Mouse (Mus musculus) macrophage (primary cell): Measurements from ENCODE around the gene Tprn. TPM values are rescaled to one million over a fixed set of nuclear protein-coding genes. Genes with fewer than 3 reads are reported as not detected.
"Not testable (repeated sequence)": the region's sequence is repeated elsewhere in the genome, so short reads cannot be mapped to it uniquely, and the experiment has no call there.

Experiments
- H3K27ac ChIP-seq: fragments of 350-480 bp; formaldehyde crosslinking; 2 replicates; pipeline ENCODE4 v1.9.0; 2021
- H3K36me3 ChIP-seq: fragments of 350-480 bp; formaldehyde crosslinking; 2 replicates; pipeline ENCODE4 v1.9.0; 2021; ENCODE audit errors: inconsistent target
- H3K4me3 ChIP-seq: fragments of 350-480 bp; formaldehyde crosslinking; 2 replicates; pipeline ENCODE4 v1.9.0; 2021; ENCODE audit errors: inconsistent target
- H3K79me2 ChIP-seq: fragments of 350-480 bp; formaldehyde crosslinking; 2 replicates; pipeline ENCODE4 v1.9.0; 2021; ENCODE audit errors: inconsistent target
- WGBS: methylation state at CpG from one replicate; pipeline ENCODE4 v1.1.7; 2026; ENCODE audit warnings: inconsistent platforms; ENCODE audit not compliant: missing documents; 5-methylcytosine and 5-hydroxymethylcytosine counted together
- polyA plus RNA-seq: library from polyadenylated mRNA; stranded (reverse); fragments of 250-400 nt; gene quantifications from 3 replicates; pipeline ENCODE4 v1.2.4, GENCODE M21; 2018; ENCODE audit warnings: inconsistent platforms

Gene Tprn
- polyA plus RNA-seq, 1 experiment from 2014 or later, result 6.1 TPM

GRCm38 (mm10) chr2:25243342-25243741 lies 19.1 kb upstream of the Tprn start:
- H3K79me2 ChIP-seq, result no peaks in the 10 kb centered on the region
- no peak overlapping the region for H3K27ac ChIP-seq
- no peak overlapping the region for H3K4me3 ChIP-seq
- 91% methylated on average over 8 of the region's 8 CpGs for WGBS
- peaks cover 18% of the 10 kb centered on the region; the same call in 1 of the 2 replicates for H3K36me3 ChIP-seq

GRCm38 (mm10) chr2:25244144-25244543 lies 18.3 kb upstream of the Tprn start:
- H3K36me3 ChIP-seq, result peaks cover 26% of the 10 kb centered on the region; the same call in 1 of the 2 replicates

GRCm38 (mm10) chr2:25246183-25247072 lies 16.0 kb upstream of the Tprn start, which contains the start of gene AL732309.1:
TSS of gene AL732309.1 (minus strand) at chr2:25246863.
- Histone ChIP-seq H3K79me2 (no peaks in the 10 kb centered on the region), H3K4me3 (no peak within 1 kb of the TSS), H3K27ac (no peak within 1 kb of the TSS), H3K36me3 (peaks cover 49% of the 10 kb centered on the region)
- 86% methylated on average over 10 of the region's 10 CpGs for WGBS

More at GRCm38 (mm10) chr2:25244144-25244543, 18.3 kb upstream of the Tprn start:
- 92% methylated on average over 4 of the region's 4 CpGs for WGBS
- Histone ChIP-seq H3K4me3 (no peak overlapping the region), H3K27ac (no peak overlapping the region), H3K79me2 (no peaks in the 10 kb centered on the region)

- Histone ChIP-seq H3K36me3 (peaks cover 45% of the 10 kb centered on the region), H3K79me2 (peaks cover 19% of the 10 kb centered on the region; the same call in 1 of the 2 replicates), H3K27ac (no peak overlapping the region), H3K4me3 (no peak overlapping the region)
- WGBS, result 82% methylated on average over 1 of the region's 1 CpGs
Measured at GRCm38 (mm10) chr2:25252331-25252730, 10.1 kb upstream of the Tprn start.

- H3K36me3 ChIP-seq, result peaks cover 15% of the 10 kb centered on the region
- H3K4me3 ChIP-seq, result peak within 1 kb of the TSS; percentile 90
- WGBS, result under 1% methylated on average over 39 of the region's 39 CpGs
- H3K27ac ChIP-seq, result peak within 1 kb of the TSS; percentile 38
- peaks cover 19% of the 10 kb centered on the region; the same call in 1 of the 2 replicates for H3K79me2 ChIP-seq
Measured at GRCm38 (mm10) chr2:25255284-25255779, 7.1 kb upstream of the Tprn start, which contains the start of gene Tmem203. TSS of gene Tmem203 (plus strand) at chr2:25255439.

GRCm38 (mm10) chr2:25256443-25257109 lies 5.8 kb upstream of the Tprn start:
- WGBS, result 36% methylated on average over 10 of the region's 12 CpGs
- H3K36me3 ChIP-seq, H3K27ac ChIP-seq: not testable (repeated sequence)
- Histone ChIP-seq H3K79me2 (peaks cover 19% of the 10 kb centered on the region; the same call in 1 of the 2 replicates), H3K4me3 (peak overlapping the region; percentile 90)

GRCm38 (mm10) chr2:25257250-25257649 lies 5.2 kb upstream of the Tprn start:
- 72% methylated on average over 2 of the region's 5 CpGs for WGBS
- H3K27ac ChIP-seq, H3K36me3 ChIP-seq, H3K4me3 ChIP-seq: not testable (repeated sequence)
- peaks cover 19% of the 10 kb centered on the region; the same call in 1 of the 2 replicates for H3K79me2 ChIP-seq

GRCm38 (mm10) chr2:25258887-25259286 lies 3.5 kb upstream of the Tprn start:
- 69% methylated on average over 2 of the region's 2 CpGs for whole genome bisulfite sequencing
- Histone ChIP-seq H3K27ac (no peak overlapping the region), H3K79me2 (peaks cover 24% of the 10 kb centered on the region; the same call in 1 of the 2 replicates), H3K36me3 (no peaks in the 10 kb centered on the region), H3K4me3 (no peak overlapping the region)

GRCm38 (mm10) chr2:25261870-25262269 lies 548 bp upstream of the Tprn start:
- Histone ChIP-seq H3K36me3 (no peaks in the 10 kb centered on the region), H3K79me2 (peaks cover 35% of the 10 kb centered on the region; the same call in 1 of the 2 replicates), H3K4me3 (peak overlapping the region; percentile 23; the same call in 1 of the 2 replicates), H3K27ac (peak overlapping the region; percentile 32)
- 53% methylated on average over 10 of the region's 12 CpGs for WGBS

GRCm38 (mm10) chr2:25262795-25263622 lies 591 bp downstream of the Tprn start:
- WGBS, result under 1% methylated on average over 63 of the region's 82 CpGs
- H3K36me3 ChIP-seq, result no peaks in the 10 kb centered on the region
- peak overlapping the region; percentile 29 for H3K4me3 ChIP-seq
- H3K27ac ChIP-seq, result no peak overlapping the region
- H3K79me2 ChIP-seq, result peaks cover 46% of the 10 kb centered on the region; the same call in 1 of the 2 replicates

GRCm38 (mm10) chr2:25263623-25264285 lies 1.3 kb downstream of the Tprn start:
- no peaks in the 10 kb centered on the region for H3K36me3 ChIP-seq
- WGBS, result 47% methylated on average over 12 of the region's 12 CpGs
- H3K4me3 ChIP-seq, result peak overlapping the region; percentile 29
- peaks cover 47% of the 10 kb centered on the region; the same call in 1 of the 2 replicates for H3K79me2 ChIP-seq
- H3K27ac ChIP-seq, result no peak overlapping the region

GRCm38 (mm10) chr2:25264286-25264660 lies 1.9 kb downstream of the Tprn start:
- WGBS, result 85% methylated on average over 5 of the region's 5 CpGs
- H3K79me2 ChIP-seq, result peaks cover 47% of the 10 kb centered on the region; the same call in 1 of the 2 replicates
- H3K4me3 ChIP-seq, result no peak overlapping the region
- no peak overlapping the region for H3K27ac ChIP-seq
- 0 out of 2 replicates have a peak, but pooled peaks cover under 1% of the 10 kb centered on the region for H3K36me3 ChIP-seq

GRCm38 (mm10) chr2:25264851-25265250 lies 2.4 kb downstream of the Tprn start:
- 94% methylated on average over 3 of the region's 3 CpGs for WGBS
- Histone ChIP-seq H3K4me3 (no peak overlapping the region), H3K36me3 (peaks cover 6% of the 10 kb centered on the region; the same call in 1 of the 2 replicates), H3K27ac (no peak overlapping the region), H3K79me2 (peaks cover 48% of the 10 kb centered on the region; the same call in 1 of the 2 replicates)
